Mouse (Mus musculus) adrenal gland, adult (tissue): ENCODE measurements around the gene Gm7029.
A peak's percentile ranks its signal among the peaks of the same experiment; 100 is the strongest.
"Not testable (repeated sequence)": the region's sequence is repeated elsewhere in the genome, so short reads cannot be mapped to it uniquely, and the experiment has no call there.

Experiments used
- DNase-seq, 2 experiments: peaks; one replicate each; pipeline ENCODE4 v3.0.0; 2022 to 2023; ENCODE audit warnings: low spot score in 1 of 2; ENCODE audit not compliant: inconsistent age in 2 of 2

Gene Gm7029

GRCm38 (mm10) chr17:33891357-33891756 lies 17.7 kb downstream of the Gm7029 start:
- DNase-seq, result no peak

GRCm38 (mm10) chr17:33891892-33892291 lies 18.3 kb downstream of the Gm7029 start:
- DNase-seq, result not testable (repeated sequence)

GRCm38 (mm10) chr17:33892429-33892828 lies 18.8 kb downstream of the Gm7029 start:
- no peak for DNase-seq

- DNase-seq, result not testable (repeated sequence)
Measured at GRCm38 (mm10) chr17:33893011-33893410, 19.4 kb downstream of the Gm7029 start.

GRCm38 (mm10) chr17:33897114-33897794 lies 23.6 kb downstream of the Gm7029 start:
- DNase-seq, result peak in 1 of 2 experiments; percentile 66

GRCm38 (mm10) chr17:33898193-33898592 lies 24.6 kb downstream of the Gm7029 start:
- DNase-seq, result not testable (repeated sequence)

- no peak for DNase-seq
Measured at GRCm38 (mm10) chr17:33899642-33900041, 26.0 kb downstream of the Gm7029 start.

GRCm38 (mm10) chr17:33900281-33900988 lies 26.8 kb downstream of the Gm7029 start:
- no peak for DNase-seq

GRCm38 (mm10) chr17:33900989-33901314 lies 27.3 kb downstream of the Gm7029 start:
- no peak for DNase-seq

- no peak for DNase-seq
Measured at GRCm38 (mm10) chr17:33901653-33902052, 28.0 kb downstream of the Gm7029 start.

GRCm38 (mm10) chr17:33902079-33902478 lies 28.4 kb downstream of the Gm7029 start:
- DNase-seq, result no peak

- no peak for DNase-seq
Measured at GRCm38 (mm10) chr17:33902491-33902890, 28.9 kb downstream of the Gm7029 start.

- peak in 1 of 2 experiments; percentile 63 for DNase-seq
Measured at GRCm38 (mm10) chr17:33903911-33904651, 30.4 kb downstream of the Gm7029 start.

- DNase-seq, result not testable (repeated sequence)
Measured at GRCm38 (mm10) chr17:33904835-33905234, 31.2 kb downstream of the Gm7029 start, which contains the start of gene Platr17. TSS of gene Platr17 (plus strand) at chr17:33905135.

GRCm38 (mm10) chr17:33908331-33909076 lies 34.9 kb downstream of the Gm7029 start:
- peak; percentile 68 to 86 for DNase-seq

GRCm38 (mm10) chr17:33909077-33909868 lies 35.6 kb downstream of the Gm7029 start, which contains the start of gene Daxx:
TSS of gene Daxx (plus strand) at chr17:33909414.
- peak; percentile 99 for DNase-seq

- DNase-seq, result peak; percentile 77 to 91
Measured at GRCm38 (mm10) chr17:33909869-33910250, 36.2 kb downstream of the Gm7029 start.

GRCm38 (mm10) chr17:33910346-33911051 lies 36.9 kb downstream of the Gm7029 start:
- no peak for DNase-seq

GRCm38 (mm10) chr17:33911052-33911812 lies 37.6 kb downstream of the Gm7029 start:
- DNase-seq, result no peak
